Mouse (Mus musculus) cortical plate, adult 2 months (tissue): ENCODE measurements around the gene Mpdz. TPM values are rescaled to one million over a fixed set of nuclear protein-coding genes. Genes with fewer than 3 reads are reported as not detected.

Experiments used
- H3K27ac ChIP-seq: fragments of 200-500 bp; 2 replicates; pipeline ENCODE4 v1.5.1; 2012; ENCODE audit warnings: low read length, control low read depth, inconsistent platforms; ENCODE audit not compliant: insufficient read depth
- H3K4me1 ChIP-seq: fragments of 200-500 bp; 2 replicates; pipeline ENCODE4 v1.6.1; 2011; ENCODE audit warnings: low read length; ENCODE audit not compliant: control insufficient read depth, insufficient read depth
- H3K4me3 ChIP-seq: fragments of 200-500 bp; 2 replicates; pipeline ENCODE4 v1.5.1; 2011; ENCODE audit warnings: mild to moderate bottlenecking, low read length, control low read depth; ENCODE audit not compliant: insufficient read depth
- CTCF ChIP-seq: fragments of 200-500 bp; IDR thresholded peaks from 2 replicates; pipeline ENCODE4 v1.5.1; 2011; ENCODE audit warnings: mild to moderate bottlenecking, control low read depth, low read length; ENCODE audit not compliant: insufficient read depth; ENCODE audit errors: extremely low read depth
- POLR2A ChIP-seq: fragments of 200-500 bp; IDR thresholded peaks from 2 replicates; pipeline ENCODE4 v1.6.1; 2011; ENCODE audit warnings: mild to moderate bottlenecking, low read length, control low read depth; ENCODE audit not compliant: insufficient read depth; ENCODE audit errors: extremely low read depth
- polyA plus RNA-seq: library from polyadenylated mRNA; depleted of rRNA; stranded (reverse); fragments of >200 nt; gene quantifications from 2 replicates; pipeline ENCODE4 v1.2.3, GENCODE M21; 2012

Gene Mpdz
- polyA plus RNA-seq, 1 experiment = 36.3 TPM

- no peaks in the 10 kb centered on the region for H3K4me1 ChIP-seq
- no peak overlapping the region for H3K27ac ChIP-seq
- no peak for TF ChIP-seq CTCF
- TF ChIP-seq POLR2A = no peak
- H3K4me3 ChIP-seq = no peak overlapping the region
These were observed 27.8 kb downstream of the Mpdz start for GRCm38 (mm10) chr4:81414684-81415323.

- Histone ChIP-seq H3K27ac (no peak overlapping the region), H3K4me3 (no peak overlapping the region), H3K4me1 (no peaks in the 10 kb centered on the region)
- TF ChIP-seq POLR2A (no peak), CTCF (no peak)
These were observed 45.7 kb downstream of the Mpdz start for GRCm38 (mm10) chr4:81396883-81397282.

GRCm38 (mm10) chr4:81392869-81393268 is 49.7 kb downstream of the Mpdz start:
- Histone ChIP-seq H3K4me1 (peaks cover 2% of the 10 kb centered on the region; the same call in 1 of the 2 replicates), H3K4me3 (no peak overlapping the region), H3K27ac (no peak overlapping the region)
- TF ChIP-seq CTCF = no peak
- TF ChIP-seq POLR2A = no peak

- H3K4me1 ChIP-seq = peaks cover 2% of the 10 kb centered on the region; the same call in 1 of the 2 replicates
- no peak overlapping the region for H3K4me3 ChIP-seq
- TF ChIP-seq CTCF (no peak), POLR2A (no peak)
- H3K27ac ChIP-seq = no peak overlapping the region
These were observed 53.4 kb downstream of the Mpdz start for GRCm38 (mm10) chr4:81389263-81389662.

GRCm38 (mm10) chr4:81387644-81388043 is 55.0 kb downstream of the Mpdz start:
- H3K27ac ChIP-seq = no peak overlapping the region
- TF ChIP-seq POLR2A = no peak
- TF ChIP-seq CTCF = no peak
- H3K4me3 ChIP-seq = no peak overlapping the region

GRCm38 (mm10) chr4:81372355-81372754 is 70.3 kb downstream of the Mpdz start:
- no peak overlapping the region for H3K4me3 ChIP-seq
- TF ChIP-seq POLR2A = no peak
- TF ChIP-seq CTCF = no peak
- H3K4me1 ChIP-seq = no peaks in the 10 kb centered on the region
- H3K27ac ChIP-seq = no peak overlapping the region

More at GRCm38 (mm10) chr4:81387644-81388043, 55.0 kb downstream of the Mpdz start:
- H3K4me1 ChIP-seq = peaks cover 2% of the 10 kb centered on the region; the same call in 1 of the 2 replicates

GRCm38 (mm10) chr4:81351368-81351767 is 91.2 kb downstream of the Mpdz start:
- H3K4me1 ChIP-seq = no peaks in the 10 kb centered on the region; the same call in 1 of the 2 replicates
- H3K27ac ChIP-seq = no peak overlapping the region
- H3K4me3 ChIP-seq = no peak overlapping the region
- TF ChIP-seq CTCF (no peak), POLR2A (no peak)

- H3K4me1 ChIP-seq = no peaks in the 10 kb centered on the region; the same call in 1 of the 2 replicates
- H3K27ac ChIP-seq = no peak overlapping the region
- TF ChIP-seq POLR2A (no peak), CTCF (no peak)
- no peak overlapping the region for H3K4me3 ChIP-seq
These were observed 94.0 kb downstream of the Mpdz start for GRCm38 (mm10) chr4:81348646-81349045.

- Histone ChIP-seq H3K4me1 (no peaks in the 10 kb centered on the region), H3K4me3 (no peak overlapping the region), H3K27ac (no peak overlapping the region)
- TF ChIP-seq POLR2A (no peak), CTCF (no peak)
These were observed 97.5 kb downstream of the Mpdz start for GRCm38 (mm10) chr4:81345141-81345540.

GRCm38 (mm10) chr4:81333628-81333991 is 109.0 kb downstream of the Mpdz start:
- 0 out of 2 replicates have a peak overlapping the region, but pooled peaks have one; percentile 5 for H3K27ac ChIP-seq

More at GRCm38 (mm10) chr4:81333628-81333991, 109.0 kb downstream of the Mpdz start:
- Histone ChIP-seq H3K4me3 (no peak overlapping the region), H3K4me1 (peaks cover 4% of the 10 kb centered on the region)
- TF ChIP-seq CTCF = no peak
- no peak for TF ChIP-seq POLR2A
